Mouse (Mus musculus) small intestine, adult 2 months (tissue): ENCODE data around the gene Gjb3. TPM values are rescaled to one million over a fixed set of nuclear protein-coding genes. Genes with fewer than 3 reads are reported as not detected.

ENCODE experiments used
- H3K27ac ChIP-seq: fragments of 200-500 bp; 2 replicates; pipeline ENCODE4 v1.5.1; 2012; ENCODE audit warnings: low read depth, low read length, control low read depth, inconsistent platforms; ENCODE audit not compliant: insufficient read depth
- H3K27me3 ChIP-seq: fragments of 200-500 bp; 2 replicates; pipeline ENCODE4 v1.6.1; 2012; ENCODE audit warnings: mild to moderate bottlenecking, moderate library complexity, low read length, inconsistent platforms; ENCODE audit not compliant: control insufficient read depth, insufficient read depth
- H3K36me3 ChIP-seq: fragments of 200-500 bp; 2 replicates; pipeline ENCODE4 v1.6.1; 2012; ENCODE audit warnings: mild to moderate bottlenecking, low read length, control low read depth, inconsistent platforms; ENCODE audit not compliant: control insufficient read depth, insufficient read depth
- H3K4me1 ChIP-seq: fragments of 200-500 bp; 2 replicates; pipeline ENCODE4 v1.6.1; 2012; ENCODE audit warnings: low read length, inconsistent platforms, mixed read lengths; ENCODE audit not compliant: control insufficient read depth, insufficient read depth, insufficient read length
- H3K4me3 ChIP-seq: fragments of 200-500 bp; 2 replicates; pipeline ENCODE4 v1.5.1; 2012; ENCODE audit warnings: low read depth, mild to moderate bottlenecking, control low read depth, inconsistent platforms, low read length, moderate library complexity
- CTCF ChIP-seq: fragments of 200-500 bp; IDR thresholded peaks from 2 replicates; pipeline ENCODE4 v1.5.1; 2012; ENCODE audit warnings: low read depth, mild to moderate bottlenecking, control low read depth, inconsistent platforms, low read length, moderate library complexity, mixed read lengths; ENCODE audit not compliant: insufficient replicate concordance, insufficient read length; ENCODE audit errors: extremely low read depth
- POLR2A ChIP-seq: fragments of 200-500 bp; IDR thresholded peaks from 2 replicates; pipeline ENCODE4 v1.6.1; 2012; ENCODE audit warnings: low read depth, mild to moderate bottlenecking, control low read depth, inconsistent platforms, low read length, moderate library complexity
- WGBS: fragments of 180-500 bp; shearing (Covaris S2); methylation state at CpG from one replicate; pipeline ENCODE4 v1.1.7; 2018; 5-methylcytosine and 5-hydroxymethylcytosine counted together
- polyA plus RNA-seq: library from polyadenylated mRNA; depleted of rRNA; stranded (reverse); fragments of >200 nt; gene quantifications from 2 replicates; pipeline ENCODE4 v1.2.3, GENCODE M21; 2012; rRNA removed

Gjb3 gene
- 3.5 and 21.3 TPM in 2 replicates for polyA plus RNA-seq

DNA sequence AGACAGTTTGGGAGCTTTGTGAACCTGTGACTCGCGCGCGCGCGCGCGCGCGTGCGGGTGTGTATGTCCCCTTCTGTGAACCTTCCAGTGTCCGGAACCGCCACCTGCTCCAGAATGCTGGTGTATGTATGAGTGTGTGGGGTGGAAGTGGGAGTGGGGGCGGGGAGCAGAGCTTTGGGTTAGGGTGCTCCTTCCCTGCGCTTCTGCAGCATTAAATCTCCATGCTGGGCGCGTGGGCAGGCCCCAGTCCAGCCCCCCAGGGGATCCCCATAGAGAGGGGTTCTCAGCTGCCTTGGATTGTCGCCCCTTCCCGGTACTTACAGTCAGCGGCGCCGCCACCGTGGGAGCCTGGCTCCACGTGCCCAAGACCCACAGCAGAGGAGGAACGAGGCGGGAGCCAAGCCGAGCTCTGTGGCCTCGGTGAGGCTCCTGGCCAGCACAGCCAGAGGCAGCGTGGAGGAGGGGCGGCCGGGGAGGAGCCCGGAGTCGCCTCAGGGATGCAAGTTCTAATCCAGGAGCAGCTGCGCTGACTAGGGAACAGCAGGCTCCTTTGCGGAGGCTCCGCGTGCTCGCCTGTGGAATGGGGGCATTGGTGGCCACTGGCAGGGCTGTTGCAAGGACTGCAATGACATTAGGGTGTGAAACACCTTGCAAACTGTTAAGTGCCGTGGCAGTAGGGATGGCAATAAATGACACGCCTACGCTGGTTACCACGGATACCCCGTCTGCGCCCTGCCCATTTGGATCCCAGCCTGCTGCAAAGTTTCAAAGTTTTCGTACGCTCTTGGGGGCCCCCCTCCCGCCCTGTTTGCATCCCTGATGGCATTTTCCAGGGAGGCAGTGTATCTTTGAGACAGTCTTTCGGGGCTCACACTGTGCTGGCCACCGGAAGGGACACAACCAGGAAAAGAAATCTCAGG lies at the start of gene Gjb3:
Gene Gjb3 (minus strand): TSS at position 664 of the 920 bp plus-strand sequence.
- WGBS, result 2% methylated on average over 49 of the region's 49 CpGs
- peaks cover 2% of the 10 kb centered on the region; the same call in 1 of the 2 replicates for H3K36me3 ChIP-seq
- peak within 1 kb of the TSS; percentile 55 for H3K27ac ChIP-seq
- H3K27me3 ChIP-seq, result no peaks in the 10 kb centered on the region
- H3K4me1 ChIP-seq, result peaks cover 22% of the 10 kb centered on the region
- peak within 1 kb of the TSS; percentile 75 for H3K4me3 ChIP-seq
- TF ChIP-seq POLR2A (no peak), CTCF (no peak)

DNA sequence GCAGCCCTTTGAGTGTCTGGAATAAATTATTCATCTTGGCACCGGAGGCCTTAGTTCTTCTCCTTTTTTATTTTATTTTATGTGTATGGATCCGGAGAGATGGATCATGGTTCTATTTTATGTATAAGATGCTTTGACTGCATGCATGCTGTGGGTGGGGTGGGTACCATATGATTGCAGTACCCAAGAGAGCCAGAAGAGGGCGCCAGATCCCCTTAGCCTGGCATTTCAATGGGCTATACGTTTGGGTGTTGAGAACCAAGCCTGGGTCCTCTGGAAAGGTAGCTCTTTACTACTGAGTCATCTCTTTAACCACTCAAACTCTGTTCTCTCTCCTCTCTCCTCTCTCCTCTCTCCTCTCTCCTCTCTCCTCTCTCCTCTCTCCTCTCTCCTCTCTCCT lies 46.7 kb upstream of the Gjb3 start:
- Histone ChIP-seq H3K27ac (no peak overlapping the region), H3K4me3 (no peak overlapping the region), H3K27me3 (no peaks in the 10 kb centered on the region), H3K36me3 (no peaks in the 10 kb centered on the region), H3K4me1 (no peaks in the 10 kb centered on the region)
- WGBS, result 38% methylated on average over 4 of the region's 4 CpGs
- peak; percentile 51; the same call in 1 of the 2 replicates for TF ChIP-seq CTCF
- TF ChIP-seq POLR2A, result no peak

DNA sequence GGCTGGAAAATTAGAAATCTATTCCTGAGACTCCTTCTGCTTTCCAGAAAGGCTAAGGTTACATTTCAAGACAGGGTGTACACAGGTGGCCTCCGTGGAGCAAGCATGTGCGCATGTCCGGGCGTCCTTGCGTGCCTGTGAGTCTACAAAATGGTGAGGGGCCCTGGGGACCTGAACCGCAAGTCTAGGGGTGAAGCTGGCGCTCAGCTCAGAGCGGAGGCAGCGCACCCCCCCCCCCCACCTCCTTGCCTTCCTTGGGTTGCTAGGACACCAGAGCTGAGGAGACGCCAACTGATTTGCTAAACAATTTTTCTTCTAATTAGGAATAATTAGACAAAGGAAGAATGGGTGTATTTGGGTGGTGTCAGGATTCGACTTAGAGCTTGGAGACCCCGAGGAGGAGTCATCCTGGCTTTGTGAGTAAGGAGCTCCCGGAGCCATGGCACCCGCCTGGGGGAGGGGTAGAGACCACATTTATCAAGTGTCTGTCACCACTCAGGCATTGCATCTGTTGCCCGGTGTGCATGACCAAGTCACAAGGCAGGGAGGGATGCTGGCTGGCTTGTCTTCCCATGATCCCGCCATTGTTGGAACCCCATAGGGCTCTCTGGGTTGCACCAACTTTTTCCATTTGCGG lies 45.0 kb upstream of the Gjb3 start:
- no peaks in the 10 kb centered on the region for H3K4me1 ChIP-seq
- no peak overlapping the region for H3K27ac ChIP-seq
- no peaks in the 10 kb centered on the region for H3K27me3 ChIP-seq
- no peak overlapping the region for H3K4me3 ChIP-seq
- H3K36me3 ChIP-seq, result no peaks in the 10 kb centered on the region
- TF ChIP-seq CTCF, result no peak
- TF ChIP-seq POLR2A, result no peak
- WGBS, result 87% methylated on average over 17 of the region's 17 CpGs

DNA sequence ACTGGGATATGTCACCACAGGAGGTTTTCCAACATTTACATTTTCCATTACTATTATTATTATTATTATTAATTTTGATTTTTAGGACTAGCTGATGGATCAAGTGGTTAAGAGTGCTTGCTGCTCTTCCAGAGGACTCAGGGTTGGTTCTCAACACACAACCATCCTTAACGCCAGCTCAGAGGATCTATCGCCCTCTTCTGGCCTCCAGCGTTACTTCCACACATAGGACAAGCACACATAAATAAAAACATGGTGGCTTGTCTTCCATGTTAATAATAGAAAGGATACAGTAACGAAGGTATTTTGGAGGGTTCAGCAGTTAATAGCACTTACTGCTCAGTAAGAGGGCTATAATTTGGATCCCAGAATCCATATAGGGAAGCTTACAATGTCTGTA lies 44.0 kb upstream of the Gjb3 start:
- WGBS, result 85% methylated on average over 4 of the region's 4 CpGs
- no peak overlapping the region for H3K4me3 ChIP-seq
- no peak overlapping the region for H3K27ac ChIP-seq
- no peaks in the 10 kb centered on the region for H3K27me3 ChIP-seq
- no peaks in the 10 kb centered on the region for H3K4me1 ChIP-seq
- no peaks in the 10 kb centered on the region for H3K36me3 ChIP-seq
- no peak for TF ChIP-seq POLR2A
- no peak for TF ChIP-seq CTCF

DNA sequence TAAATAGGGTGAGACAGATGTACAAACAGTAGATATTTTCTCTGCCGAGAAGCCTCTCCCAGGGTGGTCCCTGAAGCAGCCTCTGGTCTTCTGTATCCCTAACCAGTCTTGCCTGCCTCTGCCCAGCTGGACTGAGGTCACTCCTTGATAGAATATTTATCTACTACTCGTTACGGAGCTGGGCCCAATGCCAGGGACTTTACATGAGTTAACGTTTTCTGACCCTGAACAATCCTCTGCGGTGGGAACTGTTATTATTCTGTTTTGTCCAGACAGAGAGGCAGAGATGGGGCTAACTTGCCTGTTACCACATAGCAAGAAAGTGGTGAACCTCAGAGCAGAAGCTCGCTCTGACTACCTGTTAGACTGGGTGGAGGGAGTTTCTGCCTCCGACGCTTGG lies 42.8 kb upstream of the Gjb3 start:
- Histone ChIP-seq H3K27me3 (no peaks in the 10 kb centered on the region), H3K36me3 (no peaks in the 10 kb centered on the region), H3K4me1 (no peaks in the 10 kb centered on the region), H3K27ac (no peak overlapping the region), H3K4me3 (no peak overlapping the region)
- no peak for TF ChIP-seq POLR2A
- no peak for TF ChIP-seq CTCF
- 44% methylated on average over 8 of the region's 8 CpGs for WGBS

DNA sequence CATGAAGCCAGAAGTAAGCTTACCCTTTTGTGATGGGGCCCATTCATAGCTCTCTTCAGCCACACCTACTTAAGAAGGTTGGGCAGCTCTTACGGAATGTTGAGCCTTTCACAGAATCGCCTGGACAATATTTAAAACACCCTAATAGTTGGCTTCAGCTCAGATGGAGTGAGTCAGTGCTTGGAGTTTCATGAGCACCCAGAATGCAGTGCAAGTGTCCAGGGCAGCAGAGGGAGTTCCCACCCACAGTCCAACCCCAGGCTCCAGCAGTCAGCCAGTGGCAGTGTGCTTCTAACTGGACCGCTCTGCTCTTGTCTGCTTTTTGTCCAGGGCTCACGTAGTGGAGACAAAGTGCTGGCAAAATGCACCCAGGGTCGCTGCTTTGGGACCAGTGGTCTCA lies 40.9 kb upstream of the Gjb3 start:
- Histone ChIP-seq H3K27me3 (no peaks in the 10 kb centered on the region), H3K4me1 (no peaks in the 10 kb centered on the region), H3K4me3 (no peak overlapping the region), H3K27ac (no peak overlapping the region), H3K36me3 (no peaks in the 10 kb centered on the region)
- WGBS, result 54% methylated on average over 5 of the region's 5 CpGs
- TF ChIP-seq POLR2A, result no peak
- no peak for TF ChIP-seq CTCF

DNA sequence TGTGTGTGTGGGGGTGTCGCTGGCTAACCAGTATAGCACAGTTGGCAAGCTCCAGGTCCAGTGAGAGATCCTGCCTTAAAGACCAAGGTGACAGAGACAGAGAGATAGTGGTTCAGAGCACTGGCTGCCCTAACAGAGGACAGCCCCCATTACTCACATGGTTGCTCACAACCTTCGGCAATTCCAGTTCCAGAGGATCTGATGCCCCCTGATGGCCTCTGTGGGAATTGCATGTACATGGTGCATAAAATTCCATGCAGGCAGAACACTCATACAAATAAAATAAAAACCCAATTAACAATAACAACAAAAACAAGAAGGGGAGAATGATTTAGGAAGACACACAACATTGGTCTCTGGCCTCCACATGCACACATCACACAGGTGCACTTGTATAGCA lies 39.8 kb upstream of the Gjb3 start:
- 52% methylated on average over 2 of the region's 2 CpGs for WGBS

More for the DNA sequence above, 39.8 kb upstream of the Gjb3 start:
- H3K27ac ChIP-seq, result no peak overlapping the region
- no peaks in the 10 kb centered on the region for H3K36me3 ChIP-seq
- no peaks in the 10 kb centered on the region for H3K4me1 ChIP-seq
- TF ChIP-seq CTCF (peak; percentile 40; the same call in 1 of the 2 replicates), POLR2A (no peak)
- H3K4me3 ChIP-seq, result no peak overlapping the region
- H3K27me3 ChIP-seq, result no peaks in the 10 kb centered on the region
